Mouse (Mus musculus) CD8-positive naive resting alpha-beta T cell, adult 57 days (primary cell): ENCODE measurements around the gene Gpx4. TPM values are rescaled to one million over a fixed set of nuclear protein-coding genes. Genes with fewer than 3 reads are reported as not detected.

ENCODE experiments used
- total RNA-seq: library from RNA; stranded (reverse); gene quantifications from one replicate; pipeline ENCODE4 v1.2.4, GENCODE M21; 2023

Gpx4 gene
- 131 TPM for total RNA-seq

GRCm38 (mm10) chr10:80047041-80047565 lies at the start of gene Gpx4:
Gene Gpx4, plus strand, starts transcription at chr10:80047166.

GRCm38 (mm10) chr10:80016511-80016910 lies 30.5 kb upstream of the Gpx4 start, which contains the start of gene Arhgap45:
Gene Arhgap45, plus strand, starts transcription at chr10:80016653.

GRCm38 (mm10) chr10:80039559-80039979 lies 7.4 kb upstream of the Gpx4 start, which contains the start of gene Polr2e:
Gene Polr2e, minus strand, starts transcription at chr10:80039795.

DNA sequence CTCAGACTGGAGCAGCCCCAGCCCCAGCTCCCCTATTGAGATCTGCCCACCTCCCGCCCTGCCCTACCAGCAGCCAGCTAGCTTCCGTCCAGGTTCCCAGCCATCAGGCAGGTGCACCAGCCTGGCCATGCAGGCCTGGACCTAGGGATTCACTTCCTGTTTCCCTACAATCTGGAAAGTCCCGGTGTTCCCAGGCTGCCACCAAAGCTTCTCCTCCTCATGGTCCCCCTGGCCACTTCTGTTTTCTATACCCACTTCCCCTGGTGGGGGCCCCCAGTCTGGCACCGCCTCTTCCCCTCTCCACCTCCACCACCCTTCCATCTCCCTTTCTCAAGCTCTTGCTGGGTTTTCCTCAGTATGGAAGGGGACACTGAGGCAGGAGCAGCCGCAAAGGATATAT lies 58.5 kb downstream of the Gpx4 start, which contains the start of gene Sbno2:
Gene Sbno2 (minus strand): TSS at position 112 of the 400 bp plus-strand sequence.

Other genes with a start within 250 kb of the Gpx4 start
- gene Misp, start 226.2 kb upstream of the Gpx4 start, total RNA-seq, result not detected
- gene Ptbp1, start 192.7 kb upstream of the Gpx4 start, total RNA-seq, result 606 TPM
- gene Prtn3, start 172.7 kb upstream of the Gpx4 start, total RNA-seq, result not detected
- not detected for gene Plppr3, start 172.5 kb upstream of the Gpx4 start, total RNA-seq
- not detected for gene Elane, start 160.9 kb upstream of the Gpx4 start, total RNA-seq
- gene Cfd, start 156.3 kb upstream of the Gpx4 start, total RNA-seq, result not detected
- gene Med16, start 138.2 kb upstream of the Gpx4 start, total RNA-seq, result 61.6 TPM
- gene Gm26602, start 136.3 kb upstream of the Gpx4 start, total RNA-seq, result not detected
- gene Kiss1r, start 130.2 kb upstream of the Gpx4 start, total RNA-seq, result 0.73 TPM
- 102 TPM for gene R3hdm4, start 126.0 kb upstream of the Gpx4 start, total RNA-seq
- 7.3 TPM for gene Arid3a, start 120.1 kb upstream of the Gpx4 start, total RNA-seq
- gene Wdr18, start 87.0 kb upstream of the Gpx4 start, total RNA-seq, result 48.8 TPM
- gene Grin3b, start 76.5 kb upstream of the Gpx4 start, total RNA-seq, result 0.58 TPM
- 142 TPM for gene Tmem259, start 62.8 kb upstream of the Gpx4 start, total RNA-seq
- gene Cnn2, start 58.6 kb upstream of the Gpx4 start, total RNA-seq, result 499 TPM
- gene Abca7, start 50.7 kb upstream of the Gpx4 start, total RNA-seq, result 82.9 TPM
- 806 TPM for gene Arhgap45, start 30.5 kb upstream of the Gpx4 start, total RNA-seq
- 68.7 TPM for gene Polr2e, start 7.4 kb upstream of the Gpx4 start, total RNA-seq
- 99.0 TPM for gene Sbno2, start 58.4 kb downstream of the Gpx4 start, total RNA-seq
- gene Stk11, start 68.6 kb downstream of the Gpx4 start, total RNA-seq, result 128 TPM
- gene Atp5d, start 91.5 kb downstream of the Gpx4 start, total RNA-seq, result 159 TPM
- 24.5 TPM for gene Cbarp, start 93.7 kb downstream of the Gpx4 start, total RNA-seq
- 121 TPM for gene Midn, start 101.1 kb downstream of the Gpx4 start, total RNA-seq
- 211 TPM for gene Cirbp, start 118.8 kb downstream of the Gpx4 start, total RNA-seq
- gene 1600002K03Rik, start 125.8 kb downstream of the Gpx4 start, total RNA-seq, result 18.5 TPM
- not detected for gene Efna2, start 132.3 kb downstream of the Gpx4 start, total RNA-seq
- 59.2 TPM for gene Mum1, start 179.3 kb downstream of the Gpx4 start, total RNA-seq
- 94.3 TPM for gene Ndufs7, start 202.0 kb downstream of the Gpx4 start, total RNA-seq
- gene Gamt, start 213.8 kb downstream of the Gpx4 start, total RNA-seq, result not detected
- gene Dazap1, start 214.3 kb downstream of the Gpx4 start, total RNA-seq, result 161 TPM
- gene Rps15, start 245.3 kb downstream of the Gpx4 start, total RNA-seq, result 3,989 TPM
- not detected for gene Apc2, start 248.8 kb downstream of the Gpx4 start, total RNA-seq